Mouse (Mus musculus): Measurements from ENCODE around the gene Prl2c5. TPM values are rescaled to one million over a fixed set of nuclear protein-coding genes. Genes with fewer than 3 reads are reported as not detected.
"Not testable (repeated sequence)": the region's sequence is repeated elsewhere in the genome, so short reads cannot be mapped to it uniquely, and the experiment has no call there.

Prl2c5 gene
- polyA plus RNA-seq (2015; fragmentation: Nextera tagmentation; extraction: Ambion mirVana): not detected in 2 replicates

GRCm38 (mm10) chr13:13182415-13182814 is at the start of gene Prl2c5:
Gene Prl2c5 (plus strand): TSS chr13:13182715.
- not testable (repeated sequence) for H3K9ac ChIP-seq; H3K4me3 ChIP-seq; H3K27ac ChIP-seq; H3K27me3 ChIP-seq; H3K36me3 ChIP-seq; H3K4me2 ChIP-seq; H3K9me3 ChIP-seq; ATAC-seq (ENCODE audit: low FRiP score); H3K4me1 ChIP-seq (replicated peaks)
- 71% methylated on average over 2 of the region's 2 CpGs for WGBS

GRCm38 (mm10) chr13:13162777-13163485 is 19.6 kb upstream of the Prl2c5 start:
- not testable (repeated sequence) for H3K36me3 ChIP-seq; H3K4me2 ChIP-seq; ATAC-seq (ENCODE audit: low FRiP score); H3K4me3 ChIP-seq; H3K27me3 ChIP-seq; H3K9ac ChIP-seq; H3K9me3 ChIP-seq; H3K4me1 ChIP-seq (replicated peaks); H3K27ac ChIP-seq
- 73% methylated on average over 5 of the region's 7 CpGs for WGBS

- not testable (repeated sequence) for H3K9me3 ChIP-seq; H3K27ac ChIP-seq; ATAC-seq (ENCODE audit: low FRiP score); H3K4me1 ChIP-seq (replicated peaks); H3K9ac ChIP-seq; H3K27me3 ChIP-seq; H3K4me3 ChIP-seq; H3K36me3 ChIP-seq; H3K4me2 ChIP-seq
- 76% methylated on average over 2 of the region's 2 CpGs for WGBS
Measured at GRCm38 (mm10) chr13:13168631-13169030, 13.9 kb upstream of the Prl2c5 start.

DNA sequence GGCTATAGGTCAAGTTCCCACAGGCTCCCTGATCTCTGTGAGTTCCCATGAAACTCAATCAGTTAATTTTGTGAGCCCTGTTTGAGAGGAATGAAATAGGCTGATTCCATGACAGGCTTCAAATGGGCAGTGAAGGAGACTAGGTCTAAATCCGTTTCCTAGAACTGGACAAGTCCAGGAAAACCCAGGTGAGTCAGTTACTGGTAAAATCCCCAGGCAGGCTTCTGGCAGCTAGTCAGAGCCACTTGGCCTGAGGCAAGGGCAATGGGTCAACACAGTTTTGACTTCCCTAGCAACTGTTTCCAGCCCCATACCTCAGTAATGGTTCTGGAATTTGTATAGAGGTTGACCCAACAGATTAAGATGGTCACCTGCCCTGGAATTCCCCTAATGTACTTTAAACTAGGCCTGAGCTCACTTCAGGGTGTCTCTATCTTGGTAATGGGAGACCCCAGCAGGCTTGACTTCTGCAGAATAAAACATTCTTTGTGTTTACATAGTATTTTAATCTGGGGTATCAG is 8.8 kb upstream of the Prl2c5 start:
- H3K9me3 ChIP-seq; ATAC-seq (ENCODE audit: low FRiP score); H3K27me3 ChIP-seq; H3K4me3 ChIP-seq; H3K36me3 ChIP-seq; H3K27ac ChIP-seq; H3K4me2 ChIP-seq; H3K9ac ChIP-seq; H3K4me1 ChIP-seq (replicated peaks): not testable (repeated sequence)
- 61% methylated on average over 1 of the region's 1 CpGs for WGBS

- not testable (repeated sequence) for H3K9me3 ChIP-seq; H3K9ac ChIP-seq; H3K4me2 ChIP-seq; H3K36me3 ChIP-seq; H3K27me3 ChIP-seq; H3K4me1 ChIP-seq (replicated peaks); H3K4me3 ChIP-seq; ATAC-seq (ENCODE audit: low FRiP score); H3K27ac ChIP-seq
- WGBS: 75% methylated on average over 2 of the region's 2 CpGs
Measured at GRCm38 (mm10) chr13:13175736-13176135, 6.8 kb upstream of the Prl2c5 start.

- not testable (repeated sequence) for H3K27ac ChIP-seq; H3K4me2 ChIP-seq; H3K4me1 ChIP-seq (replicated peaks); H3K27me3 ChIP-seq; H3K36me3 ChIP-seq; ATAC-seq (ENCODE audit: low FRiP score); H3K9ac ChIP-seq; H3K4me3 ChIP-seq; H3K9me3 ChIP-seq
Measured at GRCm38 (mm10) chr13:13211168-13211567, 28.7 kb downstream of the Prl2c5 start.

DNA sequence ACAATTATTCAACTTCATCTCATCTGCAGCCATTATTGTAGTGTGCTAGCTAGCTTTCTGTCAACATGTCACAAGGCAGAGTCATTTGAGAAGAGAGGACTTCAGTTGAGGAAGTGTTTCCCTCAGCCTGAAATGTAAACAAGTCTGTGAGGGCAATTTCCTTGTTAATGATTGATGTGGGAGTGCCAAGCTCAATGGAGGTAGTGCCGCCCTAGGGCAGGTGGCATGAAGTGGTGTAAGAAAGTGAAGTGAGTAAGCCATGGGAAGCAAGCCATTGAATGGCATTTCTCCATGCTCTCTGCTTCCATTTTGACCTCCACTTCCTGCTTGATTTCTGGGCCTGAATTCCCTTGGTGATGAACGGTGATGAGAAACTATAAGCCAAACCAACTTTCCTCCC is 33.8 kb downstream of the Prl2c5 start:
- not testable (repeated sequence) for H3K9me3 ChIP-seq; H3K9ac ChIP-seq; H3K4me2 ChIP-seq; H3K4me1 ChIP-seq (replicated peaks); H3K36me3 ChIP-seq; H3K27me3 ChIP-seq; H3K4me3 ChIP-seq; H3K27ac ChIP-seq; ATAC-seq (ENCODE audit: low FRiP score)
- WGBS: 96% methylated on average over 2 of the region's 2 CpGs

DNA sequence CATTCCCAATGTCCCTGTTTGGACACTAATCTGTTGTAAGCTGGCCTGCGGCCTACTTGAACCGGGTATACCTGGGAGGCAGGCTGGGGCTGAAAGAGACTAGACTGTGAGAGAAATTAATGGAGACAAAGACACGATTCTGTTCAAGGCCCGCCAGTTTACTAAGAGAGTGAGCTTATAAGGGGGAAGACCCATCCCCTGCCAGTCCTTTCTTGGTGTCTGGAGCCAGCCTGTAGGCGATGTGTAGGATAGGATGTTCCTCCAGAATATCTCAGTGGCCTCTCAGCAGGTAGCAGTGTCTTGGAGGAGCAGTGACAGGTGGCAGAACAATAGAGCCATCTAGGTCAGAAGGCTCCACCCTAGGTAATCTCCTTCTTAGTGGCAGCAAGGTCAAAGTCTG is 37.7 kb downstream of the Prl2c5 start:
- H3K9ac ChIP-seq; H3K4me3 ChIP-seq; ATAC-seq (ENCODE audit: low FRiP score); H3K4me1 ChIP-seq (replicated peaks); H3K27ac ChIP-seq; H3K27me3 ChIP-seq; H3K36me3 ChIP-seq; H3K4me2 ChIP-seq; H3K9me3 ChIP-seq: not testable (repeated sequence)
- 69% methylated on average over 5 of the region's 5 CpGs for WGBS

DNA sequence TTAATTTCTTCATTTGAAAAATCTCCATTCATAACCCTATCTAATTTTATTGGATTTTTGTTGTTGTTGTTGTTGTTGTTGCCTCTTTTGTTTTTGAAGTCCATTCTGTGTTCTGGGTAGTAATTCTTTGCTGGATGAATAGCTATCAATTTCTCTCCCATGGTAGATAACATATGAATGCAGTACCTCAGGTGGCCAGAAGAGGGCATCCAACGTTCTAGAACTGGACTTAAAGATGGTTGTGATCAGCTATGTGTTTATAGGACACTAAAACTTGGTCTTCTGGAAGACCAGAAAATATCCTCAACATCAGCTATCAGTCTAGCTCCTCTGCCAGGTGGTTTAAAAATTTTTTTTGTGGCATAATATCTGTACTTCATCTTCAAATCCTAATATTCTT is 54.9 kb downstream of the Prl2c5 start:
- not testable (repeated sequence) for H3K27me3 ChIP-seq; H3K4me2 ChIP-seq; H3K9me3 ChIP-seq; H3K27ac ChIP-seq; H3K36me3 ChIP-seq; ATAC-seq (ENCODE audit: low FRiP score); H3K9ac ChIP-seq; H3K4me3 ChIP-seq; H3K4me1 ChIP-seq (replicated peaks)
- WGBS: 2% methylated on average over 1 of the region's 1 CpGs

Other genes starting within 250 kb of the Prl2c5 start
- gene Prl2c2, start 177.3 kb upstream of the Prl2c5 start, polyA plus RNA-seq (2015; fragmentation: Nextera tagmentation; extraction: Ambion mirVana): not detected in 2 replicates
- 27.6 and 27.9 TPM in 2 replicates for gene Gpr137b, start 211.3 kb downstream of the Prl2c5 start, polyA plus RNA-seq (2015; fragmentation: Nextera tagmentation; extraction: Ambion mirVana)

Data from hindbrain, embryonic 13.5 days (tissue).